Mouse (Mus musculus) testis, postnatal 10 days (tissue): ENCODE measurements around the gene Castor2.

ENCODE experiments used
- DNase-seq: peaks from one replicate; pipeline ENCODE4 v3.0.0; 2021; ENCODE audit warnings: low spot score

The Castor2 gene

GRCm38 (mm10) chr5:134164688-134165087, 65.2 kb downstream of the Castor2 start:
- peak; percentile 76 for DNase-seq

GRCm38 (mm10) chr5:134166642-134167041, 67.1 kb downstream of the Castor2 start:
- DNase-seq, result no peak

GRCm38 (mm10) chr5:134168033-134168432, 68.5 kb downstream of the Castor2 start:
- no peak for DNase-seq

GRCm38 (mm10) chr5:134169231-134169630, 69.7 kb downstream of the Castor2 start:
- no peak for DNase-seq

- DNase-seq, result no peak
These were observed 70.7 kb downstream of the Castor2 start for GRCm38 (mm10) chr5:134170167-134170566.

GRCm38 (mm10) chr5:134173206-134173605, 73.7 kb downstream of the Castor2 start:
- DNase-seq, result peak; percentile 72

GRCm38 (mm10) chr5:134175696-134176095, 76.2 kb downstream of the Castor2 start:
- no peak for DNase-seq

- peak; percentile 86 for DNase-seq
These were observed 76.8 kb downstream of the Castor2 start, which contains the start of gene Rcc1l for GRCm38 (mm10) chr5:134176169-134176881. Gene Rcc1l, minus strand, starts transcription at chr5:134176774.

- DNase-seq, result no peak
These were observed 79.0 kb downstream of the Castor2 start for GRCm38 (mm10) chr5:134178536-134178935.

GRCm38 (mm10) chr5:134179871-134180270, 80.4 kb downstream of the Castor2 start:
- DNase-seq, result peak; percentile 87

GRCm38 (mm10) chr5:134182172-134182571, 82.7 kb downstream of the Castor2 start:
- DNase-seq, result no peak

GRCm38 (mm10) chr5:134182735-134183134, 83.2 kb downstream of the Castor2 start:
- no peak for DNase-seq

- no peak for DNase-seq
These were observed 83.7 kb downstream of the Castor2 start for GRCm38 (mm10) chr5:134183162-134183561.

GRCm38 (mm10) chr5:134183880-134184808, 84.6 kb downstream of the Castor2 start, which contains the start of gene Gtf2ird2:
Gene Gtf2ird2, plus strand, starts transcription at chr5:134184019.
- DNase-seq, result peak; percentile 100

- DNase-seq, result no peak
These were observed 86.5 kb downstream of the Castor2 start for GRCm38 (mm10) chr5:134186059-134186458.

- peak; percentile 77 for DNase-seq
These were observed 87.6 kb downstream of the Castor2 start for GRCm38 (mm10) chr5:134186961-134187731.

GRCm38 (mm10) chr5:134188571-134188970, 89.1 kb downstream of the Castor2 start:
- no peak for DNase-seq

GRCm38 (mm10) chr5:134193664-134194063, 94.2 kb downstream of the Castor2 start:
- DNase-seq, result no peak
